Mouse (Mus musculus) testis, adult 2 months (tissue): ENCODE results near the gene 5730455P16Rik. TPM values are rescaled to one million over a fixed set of nuclear protein-coding genes. Genes with fewer than 3 reads are reported as not detected.
"Not testable (repeated sequence)": the region's sequence is repeated elsewhere in the genome, so short reads cannot be mapped to it uniquely, and the experiment has no call there.

ENCODE experiments used
- H3K27ac ChIP-seq: fragments of 200-500 bp; 2 replicates; pipeline ENCODE4 v1.5.1; 2012; ENCODE audit warnings: low read depth, low read length; ENCODE audit not compliant: control insufficient read depth, insufficient read depth
- H3K27me3 ChIP-seq: fragments of 200-500 bp; 2 replicates; pipeline ENCODE4 v1.6.1; 2012; ENCODE audit warnings: mild to moderate bottlenecking, low read length, moderate library complexity; ENCODE audit not compliant: control insufficient read depth, insufficient read depth
- H3K36me3 ChIP-seq: fragments of 200-500 bp; 2 replicates; pipeline ENCODE4 v1.6.1; 2012; ENCODE audit warnings: mild to moderate bottlenecking, low read length; ENCODE audit not compliant: control insufficient read depth, insufficient read depth
- H3K4me1 ChIP-seq: fragments of 200-500 bp; 2 replicates; pipeline ENCODE4 v1.6.1; 2012; ENCODE audit warnings: low read length; ENCODE audit not compliant: control insufficient read depth, insufficient read depth
- H3K4me3 ChIP-seq: fragments of 200-500 bp; 2 replicates; pipeline ENCODE4 v1.5.1; 2012; ENCODE audit warnings: low read depth, mild to moderate bottlenecking, low read length, moderate library complexity, mixed read lengths; ENCODE audit not compliant: control insufficient read depth
- CTCF ChIP-seq: fragments of 200-500 bp; IDR thresholded peaks from 2 replicates; pipeline ENCODE4 v1.5.1; 2012; ENCODE audit warnings: low read depth, mild to moderate bottlenecking, inconsistent platforms, low read length, moderate library complexity; ENCODE audit not compliant: control insufficient read depth, insufficient read depth, insufficient replicate concordance
- POLR2A ChIP-seq: fragments of 200-500 bp; IDR thresholded peaks from 2 replicates; pipeline ENCODE4 v1.6.1; 2012; ENCODE audit warnings: low read depth, mild to moderate bottlenecking, inconsistent platforms, low read length, moderate library complexity; ENCODE audit not compliant: control insufficient read depth
- polyA plus RNA-seq: library from polyadenylated mRNA; depleted of rRNA; stranded (reverse); fragments of >200 nt; gene quantifications from 2 replicates; pipeline ENCODE4 v1.2.3, GENCODE M21; 2012

Gene 5730455P16Rik
- polyA plus RNA-seq, 1 experiment = 2.1 TPM

DNA sequence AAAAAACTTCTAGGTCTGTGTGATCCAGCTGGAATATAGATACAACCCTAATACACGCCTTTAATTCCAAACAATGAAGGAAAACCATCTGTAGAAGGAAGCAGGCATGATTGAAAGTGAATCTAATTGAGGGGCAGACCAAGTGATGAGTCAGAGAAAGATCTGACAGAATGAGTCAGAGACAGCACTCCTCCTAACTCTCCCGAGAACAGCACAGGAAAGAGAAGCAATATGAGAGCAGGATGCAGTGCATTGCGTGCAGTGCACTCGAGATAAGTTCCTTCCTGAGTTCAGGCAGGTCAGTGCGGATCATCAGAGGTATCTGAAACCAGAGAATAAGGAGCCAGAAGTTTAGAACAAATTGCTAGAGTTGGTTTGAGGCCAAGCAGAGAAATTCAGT is 39.3 kb upstream of the 5730455P16Rik start:
- H3K27me3 ChIP-seq = no peaks in the 10 kb centered on the region
- no peak for TF ChIP-seq POLR2A
- no peak for TF ChIP-seq CTCF
- no peak overlapping the region for H3K27ac ChIP-seq
- no peaks in the 10 kb centered on the region for H3K36me3 ChIP-seq
- H3K4me3 ChIP-seq = no peak overlapping the region
- H3K4me1 ChIP-seq = no peaks in the 10 kb centered on the region

DNA sequence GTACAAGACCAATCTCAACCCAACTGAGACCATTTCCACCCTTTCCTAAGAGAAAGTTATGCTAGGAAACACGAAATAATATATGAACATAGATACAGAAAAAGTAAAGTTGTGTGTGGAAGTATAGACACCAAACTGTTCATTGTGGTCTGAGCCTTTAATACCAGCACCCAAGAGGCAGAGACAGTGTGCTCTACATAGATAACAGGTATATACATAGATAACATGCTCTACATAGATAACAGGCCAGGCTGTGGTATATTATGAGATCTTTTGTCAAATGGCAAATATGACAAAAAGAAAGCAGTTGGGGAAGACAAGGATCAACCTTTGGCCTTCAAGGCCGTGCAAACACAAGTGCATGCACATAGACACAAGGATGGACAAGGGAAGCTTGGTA is 32.5 kb upstream of the 5730455P16Rik start:
- Histone ChIP-seq H3K4me1 (no peaks in the 10 kb centered on the region), H3K27me3 (no peaks in the 10 kb centered on the region), H3K36me3 (no peaks in the 10 kb centered on the region)

DNA sequence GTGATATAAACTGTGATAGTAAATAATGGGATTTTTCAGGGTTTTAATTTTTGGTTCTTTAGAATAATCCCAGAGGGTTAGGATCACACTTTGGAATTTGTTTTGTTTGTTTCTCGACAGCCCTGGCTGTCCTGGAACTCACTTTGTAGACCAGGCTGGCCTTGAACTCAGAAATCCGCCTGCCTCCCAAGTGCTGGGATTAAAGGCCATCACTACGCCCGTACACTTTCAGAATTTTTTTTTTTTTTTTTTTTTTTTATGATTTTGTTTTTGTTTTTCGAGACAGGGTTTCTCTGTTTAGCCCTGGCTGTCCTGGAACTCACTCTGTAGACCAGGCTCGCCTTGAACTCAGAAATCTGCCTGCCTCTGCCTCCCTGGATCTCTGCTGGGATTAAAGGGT is 30.0 kb upstream of the 5730455P16Rik start:
- H3K4me1 ChIP-seq, H3K27ac ChIP-seq, H3K4me3 ChIP-seq, H3K27me3 ChIP-seq, H3K36me3 ChIP-seq: not testable (repeated sequence)

More for the DNA sequence above, 32.5 kb upstream of the 5730455P16Rik start:
- TF ChIP-seq CTCF = no peak
- TF ChIP-seq POLR2A = no peak
- Histone ChIP-seq H3K4me3 (no peak overlapping the region), H3K27ac (no peak overlapping the region)

DNA sequence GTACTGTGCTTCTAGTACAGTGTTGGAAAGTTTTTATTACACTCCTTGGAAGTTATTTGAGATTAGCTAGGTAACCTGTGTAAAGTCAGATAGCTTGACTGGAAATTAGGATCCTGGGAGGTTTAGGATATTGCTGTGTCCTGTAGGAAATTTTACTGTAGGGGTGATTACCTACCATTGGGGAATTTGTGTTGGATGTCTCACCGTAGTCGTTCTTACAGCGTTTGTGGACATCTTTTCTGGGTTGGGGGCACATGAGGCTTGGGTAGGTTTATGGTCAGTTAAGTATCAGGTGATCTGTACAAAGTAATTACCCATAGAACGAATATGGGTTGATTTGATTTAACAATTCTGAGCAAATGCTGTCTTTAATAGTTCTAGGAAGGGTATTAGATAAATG is 18.8 kb upstream of the 5730455P16Rik start:
- H3K4me1 ChIP-seq = no peaks in the 10 kb centered on the region
- no peak overlapping the region for H3K27ac ChIP-seq
- TF ChIP-seq CTCF (no peak), POLR2A (no peak)
- no peaks in the 10 kb centered on the region for H3K27me3 ChIP-seq
- peaks cover 3% of the 10 kb centered on the region for H3K36me3 ChIP-seq
- no peak overlapping the region for H3K4me3 ChIP-seq

DNA sequence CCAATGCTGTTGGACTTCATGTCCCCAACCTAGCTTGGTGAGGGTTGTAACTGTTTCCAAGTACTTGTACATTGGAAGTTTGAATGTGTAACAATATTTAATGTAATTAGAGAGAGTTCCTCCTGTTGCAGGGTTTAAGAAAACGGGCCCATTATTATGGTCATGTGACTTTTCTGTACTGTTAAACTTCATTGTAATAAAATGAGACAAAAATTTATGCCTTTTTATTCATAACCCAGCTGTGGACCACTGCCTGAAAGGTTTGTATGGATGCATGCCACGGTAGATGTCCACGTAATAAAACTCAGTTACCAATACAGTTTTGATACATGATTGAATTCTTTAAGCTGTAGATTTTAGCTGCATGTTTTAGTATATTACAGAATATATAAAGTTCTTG is 18.1 kb upstream of the 5730455P16Rik start:
- peaks cover 3% of the 10 kb centered on the region for H3K36me3 ChIP-seq
- TF ChIP-seq POLR2A (no peak), CTCF (no peak)
- H3K27ac ChIP-seq = no peak overlapping the region
- no peaks in the 10 kb centered on the region for H3K27me3 ChIP-seq
- no peak overlapping the region for H3K4me3 ChIP-seq
- H3K4me1 ChIP-seq = no peaks in the 10 kb centered on the region

DNA sequence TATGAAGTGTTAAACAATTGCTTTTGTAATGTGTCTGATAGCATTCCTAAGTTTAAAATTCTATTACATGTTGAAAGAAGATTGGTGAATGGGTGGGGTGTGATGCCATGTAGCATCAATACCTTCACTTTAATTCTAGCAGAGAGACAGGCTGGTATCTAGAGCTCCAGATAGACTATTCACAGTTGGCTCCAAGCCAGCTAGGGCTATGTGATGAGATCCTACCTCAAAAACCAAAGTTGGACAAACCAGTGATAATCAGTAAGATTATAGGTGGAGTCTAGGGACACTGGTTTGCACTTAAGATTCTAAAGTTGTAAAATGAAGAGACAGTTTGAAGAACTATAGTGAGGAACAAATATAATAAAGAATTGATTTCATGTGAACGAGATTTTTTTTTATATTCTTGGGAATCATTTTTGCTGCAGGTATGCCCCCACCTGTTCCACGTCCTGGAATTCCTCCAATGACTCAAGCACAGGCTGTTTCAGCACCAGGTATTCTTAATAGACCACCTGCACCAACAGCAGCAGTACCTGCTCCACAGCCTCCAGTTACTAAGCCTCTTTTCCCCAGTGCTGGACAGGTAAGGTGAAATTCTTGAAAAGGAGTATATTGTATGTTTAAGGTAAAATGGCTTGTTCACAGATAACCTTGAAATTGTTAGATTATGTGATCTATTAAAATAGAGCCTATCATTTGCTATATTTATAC is 13.7 kb upstream of the 5730455P16Rik start:
- Histone ChIP-seq H3K4me3 (no peak overlapping the region), H3K27ac (no peak overlapping the region), H3K36me3 (peaks cover 6% of the 10 kb centered on the region), H3K27me3 (no peaks in the 10 kb centered on the region), H3K4me1 (no peaks in the 10 kb centered on the region)
- TF ChIP-seq CTCF (no peak), POLR2A (no peak)

DNA sequence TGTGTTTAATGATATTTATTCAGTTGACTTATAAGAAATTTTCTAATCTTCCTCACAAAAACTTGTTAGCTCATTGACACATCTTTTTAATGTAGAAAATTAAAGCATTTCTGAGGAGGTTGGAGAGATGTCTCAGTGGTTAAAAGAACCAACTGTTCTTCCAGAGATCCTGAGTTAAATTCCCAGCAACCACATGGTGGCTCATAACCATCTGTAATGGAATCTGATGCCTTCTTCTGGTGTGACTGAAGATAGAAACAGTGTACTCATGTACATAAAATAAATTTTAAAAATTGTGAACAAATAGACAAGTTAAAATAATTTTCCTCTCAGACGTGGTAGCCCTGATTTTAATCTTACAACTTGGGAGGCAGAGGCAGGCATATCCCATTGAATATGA is 12.1 kb upstream of the 5730455P16Rik start:
- Histone ChIP-seq H3K27ac (no peak overlapping the region), H3K36me3 (peaks cover 6% of the 10 kb centered on the region), H3K4me1 (no peaks in the 10 kb centered on the region), H3K4me3 (no peak overlapping the region), H3K27me3 (no peaks in the 10 kb centered on the region)
- TF ChIP-seq POLR2A = no peak
- TF ChIP-seq CTCF = no peak

DNA sequence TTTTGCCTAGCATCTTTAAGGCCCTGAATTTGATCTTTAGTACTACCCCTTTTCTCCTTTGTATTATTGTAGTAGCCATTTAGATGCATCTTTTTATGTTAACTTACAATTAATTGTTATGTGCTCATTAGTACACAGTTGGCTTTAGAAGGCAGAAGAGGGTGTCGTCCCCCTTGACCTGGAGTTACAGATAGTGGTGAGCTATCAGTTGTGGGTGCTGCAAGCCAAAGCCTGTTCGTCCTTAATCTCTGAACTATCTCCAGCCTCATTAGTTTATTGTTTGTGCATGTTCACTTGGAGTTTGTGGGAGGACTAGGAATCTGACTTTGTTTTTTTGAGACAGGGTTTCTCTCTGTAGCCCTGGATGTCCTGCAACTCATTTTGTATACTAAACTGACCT is 9.0 kb upstream of the 5730455P16Rik start:
- no peaks in the 10 kb centered on the region for H3K27me3 ChIP-seq
- peaks cover 2% of the 10 kb centered on the region for H3K4me1 ChIP-seq
- TF ChIP-seq POLR2A (no peak), CTCF (no peak)
- no peak overlapping the region for H3K27ac ChIP-seq
- H3K4me3 ChIP-seq = no peak overlapping the region
- H3K36me3 ChIP-seq = peaks cover 6% of the 10 kb centered on the region
